Mouse (Mus musculus) embryonic fibroblast, embryonic 13.5 days (primary cell): ENCODE data around the gene Adgrf4. TPM values are rescaled to one million over a fixed set of nuclear protein-coding genes. Genes with fewer than 3 reads are reported as not detected.

ENCODE experiments used
- H3K27ac ChIP-seq: 2 replicates; pipeline ENCODE4 v1.5.1; 2012; ENCODE audit warnings: low read length, control low read depth, inconsistent platforms; ENCODE audit not compliant: insufficient read depth
- H3K4me1 ChIP-seq: 2 replicates; pipeline ENCODE4 v1.6.1; 2011; ENCODE audit warnings: low read length; ENCODE audit not compliant: control insufficient read depth, insufficient read depth
- H3K4me3 ChIP-seq: 2 replicates; pipeline ENCODE4 v1.5.1; 2011; ENCODE audit warnings: mild to moderate bottlenecking, control low read depth, low read length; ENCODE audit not compliant: insufficient read depth
- CTCF ChIP-seq: IDR thresholded peaks from 2 replicates; pipeline ENCODE4 v1.5.1; 2011; ENCODE audit warnings: mild to moderate bottlenecking, control low read depth, low read length, moderate library complexity, borderline replicate concordance; ENCODE audit not compliant: insufficient read depth
- POLR2A ChIP-seq: IDR thresholded peaks from 2 replicates; pipeline ENCODE4 v1.6.1; 2011; ENCODE audit warnings: low read depth, mild to moderate bottlenecking, control low read depth, low read length, moderate library complexity
- polyA plus RNA-seq: library from polyadenylated mRNA; stranded (reverse); fragments of >200 nt; gene quantifications from 2 replicates; pipeline ENCODE4 v1.2.4, GENCODE M21; 2011; ENCODE audit warnings: low read depth; ENCODE audit not compliant: missing spikeins, insufficient read length

Gene Adgrf4
- not detected in 2 replicates for polyA plus RNA-seq

- TF ChIP-seq POLR2A (no peak), CTCF (no peak)
- Histone ChIP-seq H3K27ac (no peak within 1 kb of the TSS), H3K4me1 (no peaks in the 10 kb centered on the region), H3K4me3 (no peak within 1 kb of the TSS)
These were observed at the start of gene Adgrf4 for GRCm38 (mm10) chr17:42692136-42692535. Gene Adgrf4, minus strand, starts transcription at chr17:42692284.

GRCm38 (mm10) chr17:42741801-42742217 lies 49.7 kb upstream of the Adgrf4 start, which contains the start of gene Adgrf2:
Gene Adgrf2, minus strand, starts transcription at chr17:42742179.
- no peak for TF ChIP-seq POLR2A
- TF ChIP-seq CTCF = no peak
- no peak within 1 kb of the TSS for H3K27ac ChIP-seq
- H3K4me3 ChIP-seq = no peak within 1 kb of the TSS
- no peaks in the 10 kb centered on the region for H3K4me1 ChIP-seq

- TF ChIP-seq CTCF (no peak), POLR2A (no peak)
- H3K27ac ChIP-seq = no peak overlapping the region
- no peaks in the 10 kb centered on the region for H3K4me1 ChIP-seq
- H3K4me3 ChIP-seq = no peak overlapping the region
These were observed 46.7 kb upstream of the Adgrf4 start for GRCm38 (mm10) chr17:42738794-42739193.

GRCm38 (mm10) chr17:42717161-42717560 lies 25.1 kb upstream of the Adgrf4 start:
- Histone ChIP-seq H3K27ac (no peak overlapping the region), H3K4me1 (no peaks in the 10 kb centered on the region), H3K4me3 (no peak overlapping the region)
- TF ChIP-seq POLR2A (no peak), CTCF (no peak)

- H3K4me3 ChIP-seq = no peak overlapping the region
- H3K27ac ChIP-seq = no peak overlapping the region
- no peak for TF ChIP-seq CTCF
- TF ChIP-seq POLR2A = no peak
- H3K4me1 ChIP-seq = no peaks in the 10 kb centered on the region
These were observed 22.9 kb upstream of the Adgrf4 start for GRCm38 (mm10) chr17:42714991-42715390.

GRCm38 (mm10) chr17:42710717-42711116 lies 18.6 kb upstream of the Adgrf4 start:
- TF ChIP-seq POLR2A = no peak
- no peak for TF ChIP-seq CTCF
- Histone ChIP-seq H3K4me3 (no peak overlapping the region), H3K27ac (no peak overlapping the region), H3K4me1 (no peaks in the 10 kb centered on the region)

- H3K4me1 ChIP-seq = no peaks in the 10 kb centered on the region
- no peak overlapping the region for H3K4me3 ChIP-seq
- no peak for TF ChIP-seq POLR2A
- no peak for TF ChIP-seq CTCF
- H3K27ac ChIP-seq = no peak overlapping the region
These were observed 13.5 kb upstream of the Adgrf4 start for GRCm38 (mm10) chr17:42705611-42706010.

- Histone ChIP-seq H3K4me3 (no peak overlapping the region), H3K4me1 (no peaks in the 10 kb centered on the region), H3K27ac (no peak overlapping the region)
- TF ChIP-seq POLR2A (no peak), CTCF (no peak)
These were observed 10.1 kb upstream of the Adgrf4 start for GRCm38 (mm10) chr17:42702198-42702597.

- no peak overlapping the region for H3K27ac ChIP-seq
- TF ChIP-seq POLR2A (no peak), CTCF (no peak)
- no peak overlapping the region for H3K4me3 ChIP-seq
- H3K4me1 ChIP-seq = no peaks in the 10 kb centered on the region
These were observed 2.6 kb upstream of the Adgrf4 start for GRCm38 (mm10) chr17:42694730-42695129.

- H3K4me1 ChIP-seq = no peaks in the 10 kb centered on the region
- no peak overlapping the region for H3K4me3 ChIP-seq
- no peak overlapping the region for H3K27ac ChIP-seq
- TF ChIP-seq CTCF (no peak), POLR2A (no peak)
These were observed 1.6 kb downstream of the Adgrf4 start for GRCm38 (mm10) chr17:42690531-42690930.
